Mouse (Mus musculus): ENCODE data around the gene Nxn. TPM values are rescaled to one million over a fixed set of nuclear protein-coding genes. Genes with fewer than 3 reads are reported as not detected.

Gene Nxn
- polyA plus RNA-seq, 1 experiment, result 19.1 TPM

- DNase-seq, result no peak
- Histone ChIP-seq H3K4me3 (replicated peaks; ENCODE audit: extremely low read depth, low read depth, low read length) (no peak overlapping the region), H3K4me1 (ENCODE audit: control insufficient read depth, insufficient read depth, low read length) (peaks cover 6% of the 10 kb centered on the region; the same call in 1 of the 2 replicates)
- WGBS, result 56% methylated on average over 9 of the region's 9 CpGs
- TF ChIP-seq CTCF (IDR thresholded peaks at IDR 0.05; ENCODE audit: insufficient read depth, low read length) (no peak), POLR2A (IDR thresholded peaks at IDR 0.05; ENCODE audit: borderline replicate concordance, extremely low read depth, low read depth, low read length) (no peak)
Observed at GRCm38 (mm10) chr11:76319714-76320435, 79.1 kb downstream of the Nxn start.

GRCm38 (mm10) chr11:76317904-76318303, 81.0 kb downstream of the Nxn start:
- no peak for TF ChIP-seq POLR2A (IDR thresholded peaks at IDR 0.05; ENCODE audit: borderline replicate concordance, extremely low read depth, low read depth, low read length)
- no peak for TF ChIP-seq CTCF (IDR thresholded peaks at IDR 0.05; ENCODE audit: insufficient read depth, low read length)
- Histone ChIP-seq H3K4me3 (replicated peaks; ENCODE audit: extremely low read depth, low read depth, low read length) (no peak overlapping the region), H3K4me1 (ENCODE audit: control insufficient read depth, insufficient read depth, low read length) (0 out of 2 replicates have a peak, but pooled peaks cover 3% of the 10 kb centered on the region)
- 80% methylated on average over 2 of the region's 2 CpGs for whole genome bisulfite sequencing
- no peak for DNase-seq

GRCm38 (mm10) chr11:76315785-76316444, 83.0 kb downstream of the Nxn start:
- Histone ChIP-seq H3K4me1 (ENCODE audit: control insufficient read depth, insufficient read depth, low read length) (no peaks in the 10 kb centered on the region), H3K4me3 (replicated peaks; ENCODE audit: extremely low read depth, low read depth, low read length) (no peak overlapping the region)
- no peak for DNase-seq
- 73% methylated on average over 5 of the region's 5 CpGs for WGBS
- no peak for TF ChIP-seq POLR2A (IDR thresholded peaks at IDR 0.05; ENCODE audit: borderline replicate concordance, extremely low read depth, low read depth, low read length)
- TF ChIP-seq CTCF (IDR thresholded peaks at IDR 0.05; ENCODE audit: insufficient read depth, low read length), result no peak

GRCm38 (mm10) chr11:76314741-76315140, 84.2 kb downstream of the Nxn start:
- Histone ChIP-seq H3K4me3 (replicated peaks; ENCODE audit: extremely low read depth, low read depth, low read length) (no peak overlapping the region), H3K4me1 (ENCODE audit: control insufficient read depth, insufficient read depth, low read length) (peaks cover 6% of the 10 kb centered on the region; the same call in 1 of the 2 replicates)
- TF ChIP-seq CTCF (IDR thresholded peaks at IDR 0.05; ENCODE audit: insufficient read depth, low read length), result peak; percentile 33
- no peak for TF ChIP-seq POLR2A (IDR thresholded peaks at IDR 0.05; ENCODE audit: borderline replicate concordance, extremely low read depth, low read depth, low read length)
- no peak for DNase-seq
- 61% methylated on average over 4 of the region's 4 CpGs for WGBS

- TF ChIP-seq POLR2A (IDR thresholded peaks at IDR 0.05; ENCODE audit: borderline replicate concordance, extremely low read depth, low read depth, low read length), result no peak
- H3K4me1 ChIP-seq (ENCODE audit: control insufficient read depth, insufficient read depth, low read length), result peaks cover 8% of the 10 kb centered on the region; the same call in 1 of the 2 replicates
- no peak for DNase-seq
- no peak overlapping the region for H3K4me3 ChIP-seq (replicated peaks; ENCODE audit: extremely low read depth, low read depth, low read length)
- 65% methylated on average over 6 of the region's 6 CpGs for WGBS
Observed at GRCm38 (mm10) chr11:76314140-76314539, 84.8 kb downstream of the Nxn start.

- DNase-seq, result no peak
- WGBS, result 36% methylated on average over 4 of the region's 4 CpGs
- Histone ChIP-seq H3K4me1 (ENCODE audit: control insufficient read depth, insufficient read depth, low read length) (peaks cover 8% of the 10 kb centered on the region; the same call in 1 of the 2 replicates), H3K4me3 (replicated peaks; ENCODE audit: extremely low read depth, low read depth, low read length) (no peak overlapping the region)
- TF ChIP-seq CTCF (IDR thresholded peaks at IDR 0.05; ENCODE audit: insufficient read depth, low read length) (no peak), POLR2A (IDR thresholded peaks at IDR 0.05; ENCODE audit: borderline replicate concordance, extremely low read depth, low read depth, low read length) (no peak)
Observed at GRCm38 (mm10) chr11:76312805-76313204, 86.1 kb downstream of the Nxn start.

- no peak for TF ChIP-seq CTCF (IDR thresholded peaks at IDR 0.05; ENCODE audit: insufficient read depth, low read length)
- no peak for TF ChIP-seq POLR2A (IDR thresholded peaks at IDR 0.05; ENCODE audit: borderline replicate concordance, extremely low read depth, low read depth, low read length)
- Histone ChIP-seq H3K4me3 (replicated peaks; ENCODE audit: extremely low read depth, low read depth, low read length) (no peak overlapping the region), H3K4me1 (ENCODE audit: control insufficient read depth, insufficient read depth, low read length) (peaks cover 8% of the 10 kb centered on the region; the same call in 1 of the 2 replicates)
- no peak for DNase-seq
- WGBS, result 81% methylated on average over 12 of the region's 12 CpGs
Observed at GRCm38 (mm10) chr11:76311224-76312000, 87.5 kb downstream of the Nxn start.

DNA sequence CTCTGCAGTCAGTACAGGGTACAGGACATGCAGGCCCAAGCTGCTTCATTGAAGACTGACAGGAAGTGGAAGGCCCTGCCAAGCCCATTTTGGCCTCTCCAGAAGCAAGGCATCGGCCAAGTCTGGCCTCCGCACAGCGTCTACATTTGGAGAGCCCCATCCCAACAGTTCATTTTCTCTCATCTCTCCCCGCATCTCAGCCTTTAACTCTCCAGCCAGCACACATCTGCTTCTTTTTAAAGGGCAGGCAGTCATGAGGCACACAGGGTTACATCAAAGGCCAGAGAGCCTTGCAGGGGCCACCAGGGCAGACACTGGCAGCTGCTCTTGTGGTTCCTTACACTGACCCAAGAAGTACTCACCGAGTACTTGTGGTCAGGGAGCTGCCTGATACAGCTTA, 89.1 kb downstream of the Nxn start:
- Histone ChIP-seq H3K4me3 (replicated peaks; ENCODE audit: extremely low read depth, low read depth, low read length) (no peak overlapping the region), H3K4me1 (ENCODE audit: control insufficient read depth, insufficient read depth, low read length) (peaks cover 8% of the 10 kb centered on the region; the same call in 1 of the 2 replicates)
- TF ChIP-seq POLR2A (IDR thresholded peaks at IDR 0.05; ENCODE audit: borderline replicate concordance, extremely low read depth, low read depth, low read length), result no peak
- TF ChIP-seq CTCF (IDR thresholded peaks at IDR 0.05; ENCODE audit: insufficient read depth, low read length), result no peak
- no peak for DNase-seq
- WGBS, result 31% methylated on average over 5 of the region's 5 CpGs

DNA sequence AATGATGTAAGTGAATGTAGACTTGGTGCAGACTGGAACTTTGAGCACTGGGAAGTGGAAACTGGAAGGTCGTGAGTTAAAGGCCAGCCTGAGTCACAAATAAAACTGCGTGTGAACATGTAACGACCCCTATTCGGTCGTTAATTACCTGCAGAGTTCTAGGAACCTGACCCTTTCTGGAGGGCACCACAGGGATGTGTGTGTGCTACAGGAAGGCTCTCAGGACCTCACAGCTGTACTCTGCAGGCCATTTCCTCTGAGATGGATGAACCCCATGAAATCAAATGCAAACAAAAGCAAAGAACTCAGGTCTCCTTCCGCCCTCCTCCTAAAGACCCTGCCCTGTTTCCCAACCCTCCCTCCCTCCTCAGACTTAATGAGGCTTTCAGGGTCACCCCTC, 89.9 kb downstream of the Nxn start:
- 67% methylated on average over 6 of the region's 6 CpGs for WGBS
- Histone ChIP-seq H3K4me3 (replicated peaks; ENCODE audit: extremely low read depth, low read depth, low read length) (no peak overlapping the region), H3K4me1 (ENCODE audit: control insufficient read depth, insufficient read depth, low read length) (peaks cover 8% of the 10 kb centered on the region; the same call in 1 of the 2 replicates)
- no peak for DNase-seq
- TF ChIP-seq CTCF (IDR thresholded peaks at IDR 0.05; ENCODE audit: insufficient read depth, low read length) (no peak), POLR2A (IDR thresholded peaks at IDR 0.05; ENCODE audit: borderline replicate concordance, extremely low read depth, low read depth, low read length) (no peak)

Measured in lung, adult 2 months (tissue).